Comparison of ENCODE assay signal across 34 mouse cellular contexts in the genomic region with DNA sequence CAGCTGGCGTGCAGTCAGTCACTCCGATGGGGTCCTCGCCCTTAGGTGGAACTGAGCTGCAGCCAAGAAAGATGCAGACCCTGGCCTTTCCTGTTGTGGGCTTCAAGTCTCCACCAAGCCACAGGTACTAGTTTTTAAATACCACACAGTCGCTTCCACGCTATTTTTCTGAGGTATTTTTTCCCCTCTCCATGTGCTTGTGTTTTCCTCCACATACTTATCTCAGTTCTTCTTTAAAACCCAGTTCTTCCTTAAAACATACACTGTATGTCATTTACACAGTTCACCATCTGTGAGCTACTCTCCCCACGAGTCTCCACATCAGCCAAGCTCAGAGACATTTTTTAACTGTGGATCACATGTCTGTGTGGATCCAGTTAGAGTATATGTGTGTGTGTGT.
"Had no signal": no experiment of that assay in that cellular context is flagged by ENCODE, and none has a peak within 500 bp of the region (broad histone marks: within the 10 kb centered on the region; RNA-seq: fewer than 3 reads in every experiment).

No protein-coding gene starts in this region.

- H3K9me3 ChIP-seq: heart, embryonic 10.5 days; heart, embryonic 12.5 days; heart, embryonic 13.5 days; heart, embryonic 15.5 days; hindbrain, embryonic 10.5 days; hindbrain, embryonic 12.5 days; hindbrain, embryonic 13.5 days; hindbrain, embryonic 15.5 days; intestine, embryonic 15.5 days; kidney, embryonic 15.5 days had no signal

- DNase-seq: heart, postnatal 10 days; heart, postnatal 14 days; heart, postnatal 36 days; heart, postnatal 4 days; kidney, adult 11 months; kidney, adult 18-20 months; kidney, adult 2 months; kidney, adult 8-10 months; kidney, adult 9 months; kidney, postnatal 10 days; kidney, postnatal 14 days; kidney, postnatal 25 days; kidney, postnatal 36 days; kidney, postnatal 4 days; layer of hippocampus, adult 9-11 months; layer of hippocampus, postnatal 36 days had no signal

- ATAC-seq: hindbrain, embryonic 16.5 days; hindbrain, postnatal 0 days; intestine, embryonic 15.5 days; intestine, embryonic 16.5 days; intestine, postnatal 0 days had no signal

- H3K4me3 ChIP-seq: heart, embryonic 10.5 days; heart, embryonic 12.5 days; heart, embryonic 13.5 days; heart, embryonic 15.5 days; hindbrain, embryonic 10.5 days; hindbrain, embryonic 12.5 days; hindbrain, embryonic 13.5 days; hindbrain, embryonic 15.5 days; intestine, embryonic 15.5 days; kidney, embryonic 15.5 days; layer of hippocampus, adult 2 months had no signal

- H3K9ac ChIP-seq: heart, embryonic 12.5 days; heart, embryonic 13.5 days; heart, embryonic 15.5 days; hindbrain, embryonic 12.5 days; hindbrain, embryonic 13.5 days; hindbrain, embryonic 14.5 days; hindbrain, embryonic 15.5 days; intestine, embryonic 15.5 days; kidney, embryonic 15.5 days had no signal

- H3K27me3 ChIP-seq: heart, embryonic 12.5 days; heart, embryonic 13.5 days; heart, embryonic 15.5 days; hindbrain, embryonic 12.5 days; hindbrain, embryonic 13.5 days; hindbrain, embryonic 15.5 days; intestine, embryonic 15.5 days; kidney, embryonic 15.5 days had no signal

- H3K4me2 ChIP-seq: heart, embryonic 11.5 days; heart, embryonic 12.5 days; heart, embryonic 13.5 days; heart, embryonic 15.5 days; hindbrain, embryonic 12.5 days; hindbrain, embryonic 13.5 days; hindbrain, embryonic 14.5 days; hindbrain, embryonic 15.5 days; intestine, embryonic 15.5 days; kidney, embryonic 15.5 days had no signal

- H3K27ac ChIP-seq: heart, embryonic 10.5 days; heart, embryonic 13.5 days; heart, embryonic 15.5 days; hindbrain, embryonic 10.5 days; hindbrain, embryonic 12.5 days; hindbrain, embryonic 13.5 days; hindbrain, embryonic 14.5 days; hindbrain, embryonic 15.5 days; hindbrain, postnatal 0 days; intestine, embryonic 15.5 days; kidney, embryonic 15.5 days; kidney, postnatal 0 days; layer of hippocampus, adult 2 months had no signal
